40 mouse cellular contexts compared by ENCODE assay signal in the genomic region with DNA sequence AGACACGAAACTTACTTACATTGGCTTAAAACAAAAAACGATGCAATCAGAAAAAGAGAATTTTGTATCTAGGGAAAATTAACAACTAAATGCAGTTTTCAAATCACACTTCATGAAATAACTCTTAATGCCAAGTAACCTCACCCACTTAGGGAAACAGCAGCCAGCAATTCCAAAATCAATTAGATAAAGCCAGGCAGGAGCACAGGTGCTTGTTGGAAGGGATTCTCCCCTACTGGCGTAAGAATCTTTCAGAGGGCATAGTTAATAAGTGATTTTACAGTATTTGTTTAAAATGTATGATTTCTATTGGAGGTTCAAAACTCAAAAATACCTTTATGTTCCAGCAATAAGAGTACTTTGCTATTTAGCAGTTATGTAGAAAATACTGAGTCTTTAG. TPM values are rescaled to one million over a fixed set of nuclear protein-coding genes. Genes with fewer than 3 reads are reported as not detected.
"Had no signal": no experiment of that assay in that cellular context is flagged by ENCODE, and none has a peak within 500 bp of the region (broad histone marks: within the 10 kb centered on the region; RNA-seq: fewer than 3 reads in every experiment).

No protein-coding gene starts in this region.

- H3K4me1 ChIP-seq: limb, embryonic 10.5 days; limb, embryonic 12.5 days; limb, embryonic 15.5 days; lung, embryonic 15.5 days; midbrain, embryonic 10.5 days; midbrain, embryonic 12.5 days; midbrain, embryonic 15.5 days; neural tube, embryonic 12.5 days had no signal

- H3K27ac ChIP-seq: left cerebral cortex, adult 2 months; limb, embryonic 10.5 days; limb, embryonic 12.5 days; limb, embryonic 13.5 days; limb, embryonic 15.5 days; liver, embryonic 12.5 days; liver, embryonic 13.5 days; liver, embryonic 14.5 days; liver, embryonic 15.5 days; lung, embryonic 15.5 days; macrophage; midbrain, embryonic 10.5 days; midbrain, embryonic 12.5 days; midbrain, embryonic 13.5 days; midbrain, embryonic 15.5 days; neural tube, embryonic 12.5 days had no signal

- H3K27me3 ChIP-seq: limb, embryonic 12.5 days; limb, embryonic 13.5 days; limb, embryonic 15.5 days; liver, embryonic 12.5 days; liver, embryonic 13.5 days; liver, embryonic 15.5 days; lung, embryonic 15.5 days; megakaryocyte, embryonic 14.5 days; midbrain, embryonic 12.5 days; midbrain, embryonic 13.5 days; midbrain, embryonic 15.5 days; neural tube, embryonic 12.5 days had no signal

- H3K36me3 ChIP-seq: limb, embryonic 15.5 days; liver, embryonic 15.5 days; lung, embryonic 15.5 days; midbrain, embryonic 13.5 days; midbrain, embryonic 15.5 days; neural tube, embryonic 12.5 days had no signal

- H3K9ac ChIP-seq: limb, embryonic 12.5 days; limb, embryonic 13.5 days; limb, embryonic 15.5 days; liver, embryonic 12.5 days; liver, embryonic 13.5 days; liver, embryonic 14.5 days; liver, embryonic 15.5 days; liver, postnatal 0 days; lung, embryonic 14.5 days; lung, embryonic 15.5 days; midbrain, embryonic 12.5 days; midbrain, embryonic 13.5 days; midbrain, embryonic 15.5 days; neural tube, embryonic 12.5 days had no signal

- H3K4me3 ChIP-seq: left cerebral cortex, adult 2 months; limb, embryonic 10.5 days; limb, embryonic 12.5 days; limb, embryonic 13.5 days; limb, embryonic 15.5 days; liver, embryonic 12.5 days; liver, embryonic 13.5 days; liver, embryonic 15.5 days; lung, embryonic 15.5 days; megakaryocyte, embryonic 14.5 days; midbrain, embryonic 10.5 days; midbrain, embryonic 12.5 days; midbrain, embryonic 13.5 days; midbrain, embryonic 15.5 days; myocyte; neural tube, embryonic 12.5 days had no signal

- DNase-seq: left cerebral cortex, postnatal 4 days; liver, embryonic 13.5 days; liver, postnatal 0 days; lung, adult 18-20 months; lung, adult 2 months; lung, embryonic 14.5 days; lung, postnatal 10 days; lung, postnatal 14 days; lung, postnatal 36 days; lung, postnatal 4 days; midbrain, embryonic 14.5 days had no signal

RNA-seq across cellular contexts. Expression of gene Lmod2, which starts 45.4 kb away (rescaled TPM):
- total RNA-seq: left cerebral cortex, adult 2 months; left cerebral cortex, postnatal 10 days; left cerebral cortex, postnatal 14 days; left cerebral cortex, postnatal 25 days; left cerebral cortex, postnatal 36 days; left cerebral cortex, postnatal 4 days; megakaryocyte progenitor cell, adult 5-6 weeks; megakaryocyte, adult 5-6 weeks; megakaryocyte-erythroid progenitor cell, adult 5-6 weeks; midbrain, postnatal 0 days; monocyte, adult 5-6 weeks had no signal
- polyA plus RNA-seq: limb, embryonic 11.5 days; limb, embryonic 12.5 days; liver, embryonic 12.5 days; macrophage; midbrain, embryonic 11.5 days; midbrain, embryonic 12.5 days; midbrain, embryonic 13.5 days; midbrain, embryonic 14.5 days; midbrain, embryonic 15.5 days; midbrain, embryonic 16.5 days; midbrain, postnatal 0 days; neural tube, embryonic 12.5 days had no signal
